Mouse (Mus musculus) midbrain, postnatal 0 days (tissue): Measurements from ENCODE around the gene Grb2. TPM values are rescaled to one million over a fixed set of nuclear protein-coding genes. Genes with fewer than 3 reads are reported as not detected.

Experiments
- ATAC-seq: fragments of 200-750 bp; cut with Nextera tagmentation; 2 replicates; pipeline ENCODE4 v1.8.0; 2017; ENCODE audit warnings: moderate number of reproducible peaks, mild to moderate bottlenecking, moderate TSS enrichment, moderate library complexity; ENCODE audit not compliant: low FRiP score
- DNase-seq: peaks from one replicate; pipeline ENCODE4 v3.0.0-alpha.2; 2015; ENCODE audit warnings: low spot score
- H3K27ac ChIP-seq: fragments of 300-500 bp; sonication (generic); 2 replicates; pipeline ENCODE4 v1.5.1; 2014; ENCODE audit warnings: low read depth, mild to moderate bottlenecking, low read length, mixed read lengths
- H3K27me3 ChIP-seq: fragments of 300-500 bp; sonication (generic); 2 replicates; pipeline ENCODE4 v1.6.1; 2014; ENCODE audit warnings: low read length, control low read depth, mixed read lengths; ENCODE audit not compliant: insufficient read depth
- H3K36me3 ChIP-seq: fragments of 300-500 bp; sonication (generic); 2 replicates; pipeline ENCODE4 v1.6.1; 2014; ENCODE audit warnings: low read length, control low read depth, mixed read lengths; ENCODE audit not compliant: insufficient read depth
- H3K4me1 ChIP-seq: fragments of 300-500 bp; sonication (generic); 2 replicates; pipeline ENCODE4 v1.6.1; 2014; ENCODE audit warnings: mild to moderate bottlenecking, control low read depth, antibody characterized with exemption, low read length, mixed read lengths; ENCODE audit not compliant: insufficient read depth
- H3K4me2 ChIP-seq: fragments of 300-500 bp; sonication (generic); 2 replicates; pipeline ENCODE4 v1.6.1; 2014; ENCODE audit warnings: low read depth, mild to moderate bottlenecking, low read length, mixed read lengths; ENCODE audit not compliant: poor library complexity, severe bottlenecking
- H3K4me3 ChIP-seq: fragments of 300-500 bp; sonication (generic); 2 replicates; pipeline ENCODE4 v1.5.1; 2014; ENCODE audit warnings: low read depth, mild to moderate bottlenecking, low read length, moderate library complexity
- H3K9ac ChIP-seq: fragments of 300-500 bp; sonication (generic); replicated peaks from 2 replicates; pipeline ENCODE4 v1.6.1; 2014; ENCODE audit warnings: mild to moderate bottlenecking, low read length, moderate library complexity, mixed read lengths; ENCODE audit not compliant: poor library complexity, severe bottlenecking
- H3K9me3 ChIP-seq: fragments of 300-500 bp; sonication (generic); 2 replicates; pipeline ENCODE4 v1.6.1; 2016; ENCODE audit warnings: low read length, control low read depth
- CTCF ChIP-seq: IDR thresholded peaks from 2 replicates; pipeline ENCODE4 v1.5.1; 2016; ENCODE audit warnings: antibody characterized with exemption, mild to moderate bottlenecking
- WGBS: fragments of 180-500 bp; shearing (Covaris S2); extraction: QIAGEN DNeasy Blood & Tissue Kit; methylation state at CpG from one replicate; pipeline ENCODE4 v1.1.7; 2014; 5-methylcytosine and 5-hydroxymethylcytosine counted together
- polyA plus RNA-seq: library from polyadenylated mRNA; unstranded; fragments of >200 nt; fragmentation: Nextera tagmentation; extraction: Ambion mirVana; gene quantifications from 2 replicates; pipeline ENCODE4 v1.2.1, GENCODE M21; 2015
- total RNA-seq: library from RNA; depleted of rRNA; stranded (reverse); fragments of >200 nt; gene quantifications from 2 replicates; pipeline ENCODE4 v1.2.3, GENCODE M21; 2014

The Grb2 gene
- total and polyA plus RNA-seq, 2 experiments from 2014 or later: 85.8 to 158 TPM

GRCm38 (mm10) chr11:115709829-115710559 is 1.6 kb upstream of the Grb2 start:
- DNase-seq (no peak), ATAC-seq (no peak)
- H3K4me1 ChIP-seq: peaks cover 5% of the 10 kb centered on the region; the same call in 1 of the 2 replicates
- peak overlapping the region; percentile 55; the same call in 1 of the 2 replicates for H3K9ac ChIP-seq
- peak overlapping the region; percentile 99 for H3K4me3 ChIP-seq
- H3K9me3 ChIP-seq: no peaks in the 10 kb centered on the region
- 53% methylated on average over 6 of the region's 6 CpGs for WGBS
- TF ChIP-seq CTCF: no peak
- no peaks in the 10 kb centered on the region for H3K27me3 ChIP-seq
- peak overlapping the region; percentile 96; the same call in 1 of the 2 replicates for H3K27ac ChIP-seq
- H3K36me3 ChIP-seq: no peaks in the 10 kb centered on the region
- peak overlapping the region; percentile 65 for H3K4me2 ChIP-seq

- Histone ChIP-seq H3K36me3 (no peaks in the 10 kb centered on the region), H3K9ac (peak overlapping the region; percentile 55; the same call in 1 of the 2 replicates), H3K27me3 (no peaks in the 10 kb centered on the region)
These were observed 795 bp upstream of the Grb2 start for GRCm38 (mm10) chr11:115708956-115709828.

GRCm38 (mm10) chr11:115707313-115708208 is 836 bp downstream of the Grb2 start:
- WGBS: under 1% methylated on average over 42 of the region's 44 CpGs
- Histone ChIP-seq H3K4me3 (peak overlapping the region; percentile 99), H3K27ac (peak overlapping the region; percentile 96), H3K9ac (peak overlapping the region; percentile 97), H3K27me3 (no peaks in the 10 kb centered on the region), H3K4me2 (peak overlapping the region; percentile 65), H3K36me3 (no peaks in the 10 kb centered on the region), H3K4me1 (peaks cover 5% of the 10 kb centered on the region; the same call in 1 of the 2 replicates), H3K9me3 (no peaks in the 10 kb centered on the region)
- ATAC-seq (peak; percentile 33; the same call in 1 of the 2 replicates), DNase-seq (peak; percentile 49)
- TF ChIP-seq CTCF: no peak

More at GRCm38 (mm10) chr11:115708956-115709828, 795 bp upstream of the Grb2 start:
- no peak for TF ChIP-seq CTCF
- Histone ChIP-seq H3K9me3 (no peaks in the 10 kb centered on the region), H3K4me2 (peak overlapping the region; percentile 65), H3K4me3 (peak overlapping the region; percentile 99), H3K4me1 (peaks cover 5% of the 10 kb centered on the region; the same call in 1 of the 2 replicates), H3K27ac (peak overlapping the region; percentile 96)
- DNase-seq (peak; percentile 54), ATAC-seq (peak; percentile 53)
- 1% methylated on average over 23 of the region's 23 CpGs for WGBS

GRCm38 (mm10) chr11:115706584-115706983 is 1.8 kb downstream of the Grb2 start:
- no peaks in the 10 kb centered on the region for H3K36me3 ChIP-seq
- WGBS: 85% methylated on average over 10 of the region's 10 CpGs
- ATAC-seq: no peak
- no peak overlapping the region for H3K27ac ChIP-seq
- no peak for DNase-seq
- no peaks in the 10 kb centered on the region for H3K27me3 ChIP-seq
- no peaks in the 10 kb centered on the region for H3K9me3 ChIP-seq
- H3K9ac ChIP-seq: peak overlapping the region; percentile 97; the same call in 1 of the 2 replicates
- peak overlapping the region; percentile 99 for H3K4me3 ChIP-seq
- H3K4me1 ChIP-seq: peaks cover 5% of the 10 kb centered on the region; the same call in 1 of the 2 replicates
- H3K4me2 ChIP-seq: peak overlapping the region; percentile 65
- TF ChIP-seq CTCF: no peak

GRCm38 (mm10) chr11:115705561-115705960 is 2.8 kb downstream of the Grb2 start:
- Histone ChIP-seq H3K27ac (no peak overlapping the region), H3K9me3 (no peaks in the 10 kb centered on the region), H3K9ac (no peak overlapping the region), H3K4me2 (no peak overlapping the region), H3K27me3 (no peaks in the 10 kb centered on the region), H3K36me3 (no peaks in the 10 kb centered on the region), H3K4me1 (peaks cover 5% of the 10 kb centered on the region; the same call in 1 of the 2 replicates), H3K4me3 (no peak overlapping the region)
- ATAC-seq (no peak), DNase-seq (no peak)
- TF ChIP-seq CTCF: peak; percentile 4; the same call in 1 of the 2 replicates
- 88% methylated on average over 2 of the region's 2 CpGs for WGBS
